Mouse (Mus musculus) brown adipose tissue, adult 24 weeks (tissue): Measurements from ENCODE around the gene Chp1. TPM values are rescaled to one million over a fixed set of nuclear protein-coding genes. Genes with fewer than 3 reads are reported as not detected.

Source experiments
- polyA plus RNA-seq: library from polyadenylated mRNA; stranded (reverse); fragments of >200 nt; gene quantifications from 2 replicates; pipeline ENCODE4 v1.2.4, GENCODE M21; 2012; ENCODE audit not compliant: missing spikeins, insufficient read depth, insufficient read length

The Chp1 gene
- polyA plus RNA-seq, 1 experiment, result 269 TPM

Other genes with a start within 250 kb of the Chp1 start
- gene Dll4, start 221.9 kb upstream of the Chp1 start, polyA plus RNA-seq, result 3.2 and 5.8 TPM in 2 replicates
- gene Chac1, start 196.5 kb upstream of the Chp1 start, polyA plus RNA-seq, result 2.1 and 2.3 TPM in 2 replicates
- 5.4 and 5.5 TPM in 2 replicates for gene Ino80, start 70.0 kb upstream of the Chp1 start, polyA plus RNA-seq
- 2.9 and 3.0 TPM in 2 replicates for gene Exd1, start 70 bp upstream of the Chp1 start, polyA plus RNA-seq
- 0.52 and 1.4 TPM in 2 replicates for gene Nusap1, start 70.6 kb downstream of the Chp1 start, polyA plus RNA-seq
- 0.59 TPM in 1 of 2 replicates, not detected in the other for gene Oip5, start 70.8 kb downstream of the Chp1 start, polyA plus RNA-seq
- gene Ndufaf1, start 115.1 kb downstream of the Chp1 start, polyA plus RNA-seq, result 86.6 and 92.5 TPM in 2 replicates
- gene Rtf1, start 127.4 kb downstream of the Chp1 start, polyA plus RNA-seq, result 11.6 and 14.8 TPM in 2 replicates
- gene Itpka, start 194.6 kb downstream of the Chp1 start, polyA plus RNA-seq, result 7.7 and 10.6 TPM in 2 replicates
- not detected in 2 replicates for gene Ltk, start 212.7 kb downstream of the Chp1 start, polyA plus RNA-seq
- 4.8 and 6.0 TPM in 2 replicates for gene Rpap1, start 239.8 kb downstream of the Chp1 start, polyA plus RNA-seq